Mouse (Mus musculus): Measurements from ENCODE around the gene Ndufa1. TPM values are rescaled to one million over a fixed set of nuclear protein-coding genes. Genes with fewer than 3 reads are reported as not detected.

Gene Ndufa1
- polyA plus RNA-seq (2012), result 322 and 341 TPM in 2 replicates

GRCm38 (mm10) chrX:37191105-37191743, at the start of gene Ndufa1, which contains the start of gene Rnf113a1:
TSS of gene Ndufa1 (minus strand) at chrX:37191163.
TSS of gene Rnf113a1 (plus strand) at chrX:37191245.

DNA sequence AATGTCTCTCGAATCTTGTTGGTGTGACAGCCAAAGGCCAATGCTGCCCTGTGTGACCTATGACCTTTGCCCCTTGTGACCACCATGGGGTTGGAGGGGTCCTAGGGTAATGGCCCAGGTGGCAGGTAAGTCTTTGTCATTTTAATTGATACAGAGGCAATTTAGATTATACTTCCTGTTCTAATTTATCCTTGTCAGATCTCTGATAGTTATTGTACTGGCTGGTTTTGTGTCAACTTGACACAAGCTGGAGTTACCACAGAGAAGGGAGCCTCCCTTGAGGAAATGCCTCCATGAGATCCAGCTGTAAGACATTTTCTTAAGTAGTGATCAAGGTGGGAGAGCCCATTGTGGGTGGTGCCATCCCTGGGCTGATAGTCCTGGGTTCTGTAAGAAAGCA, 31.2 kb upstream of the Ndufa1 start, which contains the start of gene Rhox1:
TSS of gene Rhox1 (minus strand) at position 101 of the 400 bp plus-strand sequence.

DNA sequence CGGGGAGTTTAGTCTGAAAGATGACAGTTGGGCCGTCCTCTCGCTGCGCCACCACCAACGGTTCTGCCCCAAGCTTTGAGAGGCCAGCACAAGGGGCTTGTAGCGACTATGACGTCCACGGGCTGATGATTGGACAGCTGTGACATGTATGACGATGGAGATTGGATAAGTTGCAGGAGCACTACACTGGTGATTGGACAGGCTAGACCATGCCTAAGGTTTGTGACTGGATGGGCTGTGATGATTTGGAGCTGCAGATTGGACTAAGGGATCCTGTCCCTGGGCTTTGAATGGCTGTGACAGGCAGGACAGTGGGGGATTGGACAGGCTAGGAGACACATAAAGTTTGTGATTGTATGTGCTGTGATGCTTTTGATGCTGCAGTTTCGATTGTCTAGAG, 20.0 kb upstream of the Ndufa1 start, which contains the start of gene Gm9:
TSS of gene Gm9 (minus strand) at position 101 of the 400 bp plus-strand sequence.

GRCm38 (mm10) chrX:37168742-37169141, 22.2 kb downstream of the Ndufa1 start, which contains the start of gene Akap14:
TSS of gene Akap14 (minus strand) at chrX:37168842.

Other genes starting within 250 kb of the Ndufa1 start
- 11.8 and 18.5 TPM in 2 replicates for gene Sept6, start 199.4 kb downstream of the Ndufa1 start, polyA plus RNA-seq (2012)
- 0.70 and 0.79 TPM in 2 replicates for gene Sowahd, start 142.3 kb downstream of the Ndufa1 start, polyA plus RNA-seq (2012)
- gene Rpl39, start 105.8 kb downstream of the Ndufa1 start, polyA plus RNA-seq (2012), result 334 and 387 TPM in 2 replicates
- gene Upf3b, start 80.8 kb downstream of the Ndufa1 start, polyA plus RNA-seq (2012), result 7.4 and 13.5 TPM in 2 replicates
- 4.5 and 4.7 TPM in 2 replicates for gene Nkap, start 64.4 kb downstream of the Ndufa1 start, polyA plus RNA-seq (2012)
- gene Akap14, start 22.3 kb downstream of the Ndufa1 start, polyA plus RNA-seq (2012), result not detected in 2 replicates
- gene Rnf113a1, start 82 bp upstream of the Ndufa1 start, polyA plus RNA-seq (2012), result 5.8 and 6.3 TPM in 2 replicates
- gene Gm9, start 19.9 kb upstream of the Ndufa1 start, polyA plus RNA-seq (2012), result not detected in 2 replicates
- not detected in 2 replicates for gene Rhox1, start 31.1 kb upstream of the Ndufa1 start, polyA plus RNA-seq (2012)
- not detected in 2 replicates for gene Rhox2a, start 53.8 kb upstream of the Ndufa1 start, polyA plus RNA-seq (2012)
- not detected in 2 replicates for gene Rhox3a, start 58.8 kb upstream of the Ndufa1 start, polyA plus RNA-seq (2012)
- not detected in 2 replicates for gene Rhox4a, start 74.2 kb upstream of the Ndufa1 start, polyA plus RNA-seq (2012)
- not detected in 2 replicates for gene Rhox3a2, start 188.9 kb upstream of the Ndufa1 start, polyA plus RNA-seq (2012)
- not detected in 2 replicates for gene Rhox4a2, start 199.7 kb upstream of the Ndufa1 start, polyA plus RNA-seq (2012)
- not detected in 2 replicates for gene Rhox2b, start 220.9 kb upstream of the Ndufa1 start, polyA plus RNA-seq (2012)
- not detected in 2 replicates for gene Rhox4b, start 241.3 kb upstream of the Ndufa1 start, polyA plus RNA-seq (2012)

All from megakaryocyte-erythroid progenitor cell, adult 5 weeks (primary cell).